Mouse (Mus musculus) adrenal gland, adult 18-20 months (tissue): ENCODE measurements around the gene Olfr601. TPM values are rescaled to one million over a fixed set of nuclear protein-coding genes. Genes with fewer than 3 reads are reported as not detected.
"Not testable (repeated sequence)": the region's sequence is repeated elsewhere in the genome, so short reads cannot be mapped to it uniquely, and the experiment has no call there.

ENCODE experiments used
- DNase-seq, 2 experiments: peaks; one replicate each; pipeline ENCODE4 v3.0.0; 2021 to 2022; ENCODE audit warnings: low spot score in 2 of 2
- long read RNA-seq, 2 experiments: library from polyadenylated mRNA; stranded (forward); transcript quantifications; one replicate each; pipeline ENCODE4 v2.0.0; 2021
- total RNA-seq, 2 experiments: library from RNA; stranded (reverse); gene quantifications; 1 replicate in 1 of 2; 2 replicates in 1 of 2; pipeline ENCODE4 v1.2.3; 2021

Olfr601 gene
- not detected for total RNA-seq
- long read RNA-seq, experiment 1, result 0 reads
- long read RNA-seq, experiment 2, result 0 reads

- no peak for DNase-seq
Measured at GRCm38 (mm10) chr7:103362555-103362954, at the start of gene Olfr601. TSS of gene Olfr601 (minus strand) at chr7:103362655.

- DNase-seq, result not testable (repeated sequence)
Measured at GRCm38 (mm10) chr7:103406521-103407055, 44.1 kb upstream of the Olfr601 start.

- no peak for DNase-seq
Measured at GRCm38 (mm10) chr7:103398981-103399380, 36.5 kb upstream of the Olfr601 start.

- DNase-seq, result no peak
Measured at GRCm38 (mm10) chr7:103397758-103398157, 35.3 kb upstream of the Olfr601 start.

- no peak for DNase-seq
Measured at GRCm38 (mm10) chr7:103386077-103386476, 23.6 kb upstream of the Olfr601 start, which contains the start of gene Olfr603. TSS of gene Olfr603 (minus strand) at chr7:103386177.

GRCm38 (mm10) chr7:103349569-103349968, 12.9 kb downstream of the Olfr601 start, which contains the start of gene Olfr600:
TSS of gene Olfr600 (minus strand) at chr7:103349669.
- no peak for DNase-seq

GRCm38 (mm10) chr7:103335617-103336016, 26.8 kb downstream of the Olfr601 start, which contains the start of gene Olfr599:
TSS of gene Olfr599 (plus strand) at chr7:103335917.
- no peak for DNase-seq

- DNase-seq, result no peak
Measured at GRCm38 (mm10) chr7:103323268-103323667, 39.2 kb downstream of the Olfr601 start, which contains the start of gene Olfr598. TSS of gene Olfr598 (plus strand) at chr7:103323568.

- not testable (repeated sequence) for DNase-seq
Measured at GRCm38 (mm10) chr7:103316015-103316414, 46.4 kb downstream of the Olfr601 start, which contains the start of gene Olfr597. TSS of gene Olfr597 (plus strand) at chr7:103316315.

Other genes starting within 250 kb of the Olfr601 start
- not detected for gene Olfr586, start 237.0 kb downstream of the Olfr601 start, total RNA-seq
- gene Olfr588-ps1, start 221.8 kb downstream of the Olfr601 start, total RNA-seq, result not detected
- gene Olfr589, start 206.3 kb downstream of the Olfr601 start, total RNA-seq, result not detected
- not detected for gene Olfr591, start 184.3 kb downstream of the Olfr601 start, total RNA-seq
- gene Olfr592, start 177.9 kb downstream of the Olfr601 start, total RNA-seq, result not detected
- not detected for gene Olfr593, start 150.8 kb downstream of the Olfr601 start, total RNA-seq
- gene Olfr594, start 145.7 kb downstream of the Olfr601 start, total RNA-seq, result not detected
- not detected for gene Usp17ld, start 110.2 kb downstream of the Olfr601 start, total RNA-seq
- gene Olfr596, start 57.0 kb downstream of the Olfr601 start, total RNA-seq, result not detected
- not detected for gene Olfr597, start 46.3 kb downstream of the Olfr601 start, total RNA-seq
- not detected for gene Olfr598, start 39.1 kb downstream of the Olfr601 start, total RNA-seq
- not detected for gene Olfr599, start 26.7 kb downstream of the Olfr601 start, total RNA-seq
- not detected for gene Olfr600, start 13.0 kb downstream of the Olfr601 start, total RNA-seq
- not detected for gene Olfr603, start 23.5 kb upstream of the Olfr601 start, total RNA-seq
- gene Usp17lc, start 52.4 kb upstream of the Olfr601 start, total RNA-seq, result not detected
- not detected for gene Olfr605, start 82.8 kb upstream of the Olfr601 start, total RNA-seq
- not detected for gene Olfr606, start 86.4 kb upstream of the Olfr601 start, total RNA-seq
- not detected for gene Olfr607, start 101.5 kb upstream of the Olfr601 start, total RNA-seq
- gene Olfr608, start 107.2 kb upstream of the Olfr601 start, total RNA-seq, result not detected
- gene Olfr609, start 135.4 kb upstream of the Olfr601 start, total RNA-seq, result not detected
- gene Olfr610, start 149.5 kb upstream of the Olfr601 start, total RNA-seq, result not detected
- not detected for gene Olfr611, start 158.2 kb upstream of the Olfr601 start, total RNA-seq
- gene Olfr612, start 180.1 kb upstream of the Olfr601 start, total RNA-seq, result not detected
- gene Olfr613, start 185.4 kb upstream of the Olfr601 start, total RNA-seq, result not detected
- not detected for gene Olfr615, start 193.4 kb upstream of the Olfr601 start, total RNA-seq
- not detected for gene Olfr616, start 206.5 kb upstream of the Olfr601 start, total RNA-seq
- gene Olfr617, start 210.4 kb upstream of the Olfr601 start, total RNA-seq, result not detected
- not detected for gene Olfr618, start 227.4 kb upstream of the Olfr601 start, total RNA-seq
- gene Olfr619, start 237.9 kb upstream of the Olfr601 start, total RNA-seq, result not detected
- gene Olfr620, start 249.9 kb upstream of the Olfr601 start, total RNA-seq, result not detected